Mouse (Mus musculus): ENCODE data around the gene Vps29.

- no peak for TF ChIP-seq CTCF (IDR thresholded peaks at IDR 0.05; ENCODE audit: extremely low read depth, insufficient read depth, low read length)
- TF ChIP-seq POLR2A (IDR thresholded peaks at IDR 0.05; ENCODE audit: extremely low read depth, insufficient read depth, low read length): no peak
Observed at GRCm38 (mm10) chr5:122377101-122377833, 23.1 kb downstream of the Vps29 start.
